Mouse (Mus musculus) heart, adult 2 months (tissue): ENCODE measurements around the gene Dbp. TPM values are rescaled to one million over a fixed set of nuclear protein-coding genes. Genes with fewer than 3 reads are reported as not detected.
A peak's percentile ranks its signal among the peaks of the same experiment; 100 is the strongest.

Experiments
- DNase-seq, 2 experiments: peaks; one replicate each; pipeline ENCODE4 v3.0.0; 2021
- H3K27ac ChIP-seq: fragments of 200-600 bp; 2 replicates; pipeline ENCODE4 v1.8.1; 2022
- H3K27me3 ChIP-seq: fragments of 200-500 bp; 2 replicates; pipeline ENCODE4 v1.6.1; 2012; ENCODE audit warnings: mild to moderate bottlenecking, low read length, inconsistent platforms, mixed read lengths; ENCODE audit not compliant: control insufficient read depth, insufficient read depth
- H3K36me3 ChIP-seq: fragments of 200-500 bp; 2 replicates; pipeline ENCODE4 v1.6.1; 2012; ENCODE audit warnings: low read length, inconsistent platforms; ENCODE audit not compliant: control insufficient read depth, insufficient read depth
- H3K4me1 ChIP-seq: fragments of 200-500 bp; 2 replicates; pipeline ENCODE4 v1.6.1; 2011; ENCODE audit warnings: low read length; ENCODE audit not compliant: control insufficient read depth, insufficient read depth
- H3K4me3 ChIP-seq: fragments of 200-600 bp; 2 replicates; pipeline ENCODE4 v1.8.1; 2022
- H3K79me2 ChIP-seq: fragments of 200-500 bp; replicated peaks from 2 replicates; pipeline ENCODE4 v1.6.1; 2012; ENCODE audit warnings: mild to moderate bottlenecking, inconsistent platforms, low read length, moderate library complexity, mixed read lengths; ENCODE audit not compliant: control insufficient read depth, insufficient read depth
- H3K9ac ChIP-seq: fragments of 200-500 bp; 2 replicates; pipeline ENCODE4 v1.6.1; 2012; ENCODE audit warnings: low read depth, mild to moderate bottlenecking, control low read depth, inconsistent platforms, low read length, mixed read lengths
- CTCF ChIP-seq: fragments of 200-600 bp; IDR thresholded peaks from 2 replicates; pipeline ENCODE4 v1.8.1; 2022; ENCODE audit warnings: antibody characterized with exemption, mild to moderate bottlenecking, moderate library complexity
- EP300 ChIP-seq: fragments of 200-500 bp; IDR thresholded peaks from 2 replicates; pipeline ENCODE4 v1.6.1; 2011; ENCODE audit warnings: low read depth, low read length, control low read depth; ENCODE audit not compliant: insufficient read depth
- POLR2A ChIP-seq: fragments of 200-500 bp; IDR thresholded peaks from 2 replicates; pipeline ENCODE4 v1.6.1; 2011; ENCODE audit warnings: mild to moderate bottlenecking, low read depth, low read length, control low read depth; ENCODE audit not compliant: insufficient read depth
- WGBS: fragments of 180-500 bp; shearing (Covaris S2); methylation state at CpG from one replicate; pipeline ENCODE4 v1.1.7; 2018; 5-methylcytosine and 5-hydroxymethylcytosine counted together
- intact Hi-C: fragments of 180-260 bp; cut with DNase I; formaldehyde crosslinking; loops from one replicate; pipeline ENCODE4 v1.15.1; 2025
- polyA plus RNA-seq: library from polyadenylated mRNA; depleted of rRNA; stranded (reverse); fragments of >200 nt; gene quantifications from 2 replicates; pipeline ENCODE4 v1.2.3, GENCODE M21; 2012
- total RNA-seq, 2 experiments: library from RNA; stranded (reverse); gene quantifications; 2 replicates each; pipeline ENCODE4 v1.2.3; 2021

Dbp gene
- total and polyA plus RNA-seq, 3 experiments = 6.4 to 134 (median 93.6) TPM

GRCm38 (mm10) chr7:45718331-45718730 is 13.4 kb downstream of the Dbp start:
- peak overlapping the region; percentile 86 for H3K4me3 ChIP-seq
- under 1% methylated on average over 20 of the region's 20 CpGs for WGBS
- no peaks in the 10 kb centered on the region; the same call in 1 of the 2 replicates for H3K79me2 ChIP-seq
- no peaks in the 10 kb centered on the region for H3K27me3 ChIP-seq
- no peak for TF ChIP-seq POLR2A
- H3K36me3 ChIP-seq = peaks cover 3% of the 10 kb centered on the region
- H3K9ac ChIP-seq = peak overlapping the region; percentile 83
- H3K27ac ChIP-seq = peak overlapping the region; percentile 96
- intact Hi-C loops = loop anchor here (1.0 to 10.0 kb wide), 3 partner anchors 113 to 974 kb away; partner anchors contain the start of genes Ccdc114, Emp3 and Vrk3
- DNase-seq = no peak
- peaks cover 12% of the 10 kb centered on the region for H3K4me1 ChIP-seq

GRCm38 (mm10) chr7:45719180-45719579 is 14.3 kb downstream of the Dbp start:
- Histone ChIP-seq H3K4me1 (peaks cover 11% of the 10 kb centered on the region), H3K36me3 (peaks cover 3% of the 10 kb centered on the region), H3K4me3 (peak overlapping the region; percentile 86), H3K9ac (no peak overlapping the region), H3K79me2 (no peaks in the 10 kb centered on the region; the same call in 1 of the 2 replicates), H3K27me3 (no peaks in the 10 kb centered on the region), H3K27ac (no peak overlapping the region)
- WGBS = 78% methylated on average over 10 of the region's 10 CpGs
- intact Hi-C loops = loop anchor here (5.0 to 10.0 kb wide), 2 partner anchors 203 to 974 kb away; partner anchors contain the start of genes Ccdc114, Emp3 and Vrk3
- TF ChIP-seq CTCF = no peak
- TF ChIP-seq POLR2A = no peak
- no peak for TF ChIP-seq EP300
- DNase-seq = no peak

- H3K9ac ChIP-seq = no peak overlapping the region
- WGBS = 88% methylated on average over 16 of the region's 16 CpGs
- intact Hi-C loops = loop anchor here (5.0 to 10.0 kb wide), 3 partner anchors 87 to 975 kb away; partner anchors contain the start of genes Ccdc114, Emp3 and Vrk3
These were observed 15.0 kb downstream of the Dbp start for GRCm38 (mm10) chr7:45719738-45720412.

GRCm38 (mm10) chr7:45720413-45721233 is 15.7 kb downstream of the Dbp start, which contains the start of gene Fam83e:
TSS of gene Fam83e (plus strand) at chr7:45721212.
- Histone ChIP-seq H3K79me2 (no peaks in the 10 kb centered on the region; the same call in 1 of the 2 replicates), H3K4me3 (no peak within 1 kb of the TSS), H3K9ac (no peak within 1 kb of the TSS), H3K27me3 (no peaks in the 10 kb centered on the region), H3K4me1 (peaks cover 8% of the 10 kb centered on the region), H3K27ac (no peak within 1 kb of the TSS), H3K36me3 (peaks cover 3% of the 10 kb centered on the region)
- DNase-seq = peak in 1 of 2 experiments; percentile 25
- no peak for TF ChIP-seq EP300
- no peak for TF ChIP-seq POLR2A
- peak; percentile 35 for TF ChIP-seq CTCF
- intact Hi-C loops = loop anchor here (5.0 kb wide), 1 partner anchor 87 kb away; no protein-coding TSS in a partner anchor
- WGBS = 73% methylated on average over 14 of the region's 14 CpGs

More at GRCm38 (mm10) chr7:45719738-45720412, 15.0 kb downstream of the Dbp start:
- no peak for DNase-seq
- Histone ChIP-seq H3K4me1 (peaks cover 11% of the 10 kb centered on the region), H3K36me3 (peaks cover 3% of the 10 kb centered on the region), H3K4me3 (no peak overlapping the region), H3K27me3 (no peaks in the 10 kb centered on the region), H3K79me2 (no peaks in the 10 kb centered on the region; the same call in 1 of the 2 replicates), H3K27ac (no peak overlapping the region)
- no peak for TF ChIP-seq POLR2A
- TF ChIP-seq EP300 = no peak
- no peak for TF ChIP-seq CTCF

- intact Hi-C loops = loop anchor here (5.0 kb wide), 1 partner anchor 86 kb away; no protein-coding TSS in a partner anchor
- 67% methylated on average over 7 of the region's 7 CpGs for WGBS
- H3K4me3 ChIP-seq = no peak overlapping the region
- peaks cover 3% of the 10 kb centered on the region for H3K36me3 ChIP-seq
- no peaks in the 10 kb centered on the region; the same call in 1 of the 2 replicates for H3K79me2 ChIP-seq
- H3K27me3 ChIP-seq = no peaks in the 10 kb centered on the region
- no peak for DNase-seq
- H3K4me1 ChIP-seq = peaks cover 5% of the 10 kb centered on the region
- no peak overlapping the region for H3K9ac ChIP-seq
- H3K27ac ChIP-seq = no peak overlapping the region
- TF ChIP-seq CTCF = no peak
- TF ChIP-seq EP300 = no peak
- TF ChIP-seq POLR2A = no peak
These were observed 16.3 kb downstream of the Dbp start for GRCm38 (mm10) chr7:45721234-45721571.
